Comparison of ENCODE assay signal across 8 mouse cellular contexts in genomic region chr11:101095314-101096024, GRCm38 (mm10). TPM values are rescaled to one million over a fixed set of nuclear protein-coding genes. Genes with fewer than 3 reads are reported as not detected.
DNase-seq lines count a peak whose midpoint lies in the region; ATAC-seq lines count a peak whose summit lies in the region.

Psmc3ip (minus strand) TSS chr11:101095436.

- H3K9ac ChIP-seq in hindbrain, embryonic 15.5 days = peak within 1 kb of the TSS; percentile 69

- H3K36me3 ChIP-seq in hindbrain, embryonic 15.5 days = peaks cover 70% of the 10 kb centered on the region

- peak within 1 kb of the TSS; percentile 70 for H3K4me3 ChIP-seq in hindbrain, embryonic 15.5 days

- DNase-seq in WW6 (ENCODE audit: low read depth, low spot score) = peak; percentile 95
- DNase-seq in cerebellum, postnatal 36 days = peak; percentile 94 to 95
- DNase-seq in frontal cortex, postnatal 36 days (ENCODE audit: low spot score in 2 of 2) = peak; percentile 92 to 94
- DNase-seq in left cerebral cortex, adult 11 months (ENCODE audit: low spot score) = peak; percentile 91
- peak; percentile 98 for DNase-seq in lung, postnatal 36 days
- peak; percentile 97 for DNase-seq in retina, embryonic 14.5 days (ENCODE audit: low spot score)
- DNase-seq in thymus, postnatal 36 days = peak; percentile 91 to 92

- ATAC-seq in hindbrain, embryonic 15.5 days (ENCODE audit: low FRiP score, low read depth) = peak; percentile 96

- peak within 1 kb of the TSS; percentile 85 for H3K4me2 ChIP-seq in hindbrain, embryonic 15.5 days

- under 1% methylated on average over 43 of the region's 43 CpGs for WGBS in hindbrain, embryonic 15.5 days

- H3K9me3 ChIP-seq in hindbrain, embryonic 15.5 days = no peaks in the 10 kb centered on the region

- no peaks in the 10 kb centered on the region for H3K27me3 ChIP-seq in hindbrain, embryonic 15.5 days

- H3K27ac ChIP-seq in hindbrain, embryonic 15.5 days (replicated peaks) = peak within 1 kb of the TSS; percentile 91

- peaks cover 21% of the 10 kb centered on the region for H3K4me1 ChIP-seq in hindbrain, embryonic 15.5 days (replicated peaks)

RNA-seq across cellular contexts. Expression of gene Psmc3ip, which starts in this region (rescaled TPM):
- polyA plus RNA-seq in hindbrain, embryonic 15.5 days (2015; fragmentation: Nextera tagmentation; extraction: Ambion mirVana) = 21.3 and 22.5 TPM in 2 replicates

Comparison
In these comparisons a context has a peak if more than half of its experiments do, and no peak if none do; other contexts are left out.
1. Peak in every context shown above with its lines: DNase-seq, ATAC-seq, H3K4me3 ChIP-seq and H3K27ac ChIP-seq.